Mouse (Mus musculus) heart, embryonic 14.5 days (tissue): ENCODE measurements around the gene Gm4792. TPM values are rescaled to one million over a fixed set of nuclear protein-coding genes. Genes with fewer than 3 reads are reported as not detected.

Experiments
- ATAC-seq: fragments of 200-750 bp; cut with Nextera tagmentation; 2 replicates; pipeline ENCODE4 v1.8.0; 2017; ENCODE audit warnings: low read depth, moderate TSS enrichment; ENCODE audit not compliant: insufficient number of reproducible peaks, insufficient read depth, low FRiP score
- H3K27ac ChIP-seq, 2 experiments: fragments of 200-500 bp in 1 of 2; fragments of 300-500 bp in 1 of 2; sonication (generic) in 1 of 2; replicated peaks in 1 of 2; 2 replicates each; pipeline ENCODE4 v1.5.1; 2012 to 2014; ENCODE audit warnings: low read depth in 2 of 2, low read length in 2 of 2, control low read depth in 1 of 2, mild to moderate bottlenecking in 1 of 2, mixed read lengths in 1 of 2; ENCODE audit not compliant: control insufficient read depth in 1 of 2, insufficient read depth in 1 of 2
- H3K27me3 ChIP-seq: fragments of 300-500 bp; sonication (generic); 2 replicates; pipeline ENCODE4 v1.6.1; 2014; ENCODE audit warnings: mild to moderate bottlenecking, low read length, control low read depth; ENCODE audit not compliant: control insufficient read depth, insufficient read depth
- H3K36me3 ChIP-seq: fragments of 300-500 bp; sonication (generic); 2 replicates; pipeline ENCODE4 v1.6.1; 2014; ENCODE audit warnings: mild to moderate bottlenecking, control low read depth, low read length, mixed read lengths; ENCODE audit not compliant: control insufficient read depth, insufficient read depth
- H3K4me1 ChIP-seq, 2 experiments: fragments of 200-500 bp in 1 of 2; fragments of 300-500 bp in 1 of 2; sonication (generic) in 1 of 2; 2 replicates each; pipeline ENCODE4 v1.6.1; 2012 to 2014; ENCODE audit warnings: low read length in 2 of 2, control low read depth in 1 of 2, mixed read lengths in 1 of 2; ENCODE audit not compliant: control insufficient read depth in 2 of 2, insufficient read depth in 2 of 2
- H3K4me2 ChIP-seq: fragments of 300-500 bp; sonication (generic); 2 replicates; pipeline ENCODE4 v1.6.1; 2014; ENCODE audit warnings: mild to moderate bottlenecking, low read length
- H3K4me3 ChIP-seq, 2 experiments: fragments of 200-500 bp in 1 of 2; fragments of 300-500 bp in 1 of 2; sonication (generic) in 1 of 2; 2 replicates each; pipeline ENCODE4 v1.5.1; 2012 to 2014; ENCODE audit warnings: low read length in 2 of 2, mild to moderate bottlenecking in 2 of 2, control low read depth in 1 of 2, low read depth in 1 of 2, moderate library complexity in 1 of 2; ENCODE audit not compliant: control insufficient read depth in 1 of 2, insufficient read depth in 1 of 2
- H3K9ac ChIP-seq: fragments of 300-500 bp; sonication (generic); 2 replicates; pipeline ENCODE4 v1.6.1; 2014; ENCODE audit warnings: mild to moderate bottlenecking, low read length
- H3K9me3 ChIP-seq: fragments of 300-500 bp; sonication (generic); 2 replicates; pipeline ENCODE4 v1.6.1; 2016; ENCODE audit warnings: low read length, control low read depth; ENCODE audit not compliant: control insufficient read depth
- whole genome bisulfite sequencing: fragments of 180-500 bp; shearing (Covaris S2); extraction: QIAGEN DNeasy Blood & Tissue Kit; methylation state at CpG from one replicate; pipeline ENCODE4 v1.1.7; 2014; 5-methylcytosine and 5-hydroxymethylcytosine counted together
- polyA plus RNA-seq: library from polyadenylated mRNA; unstranded; fragments of >200 nt; fragmentation: Nextera tagmentation; extraction: Ambion mirVana; gene quantifications from 2 replicates; pipeline ENCODE4 v1.2.1, GENCODE M21; 2014

Gm4792 gene
- polyA plus RNA-seq, 1 experiment from 2014 or later = not detected

DNA sequence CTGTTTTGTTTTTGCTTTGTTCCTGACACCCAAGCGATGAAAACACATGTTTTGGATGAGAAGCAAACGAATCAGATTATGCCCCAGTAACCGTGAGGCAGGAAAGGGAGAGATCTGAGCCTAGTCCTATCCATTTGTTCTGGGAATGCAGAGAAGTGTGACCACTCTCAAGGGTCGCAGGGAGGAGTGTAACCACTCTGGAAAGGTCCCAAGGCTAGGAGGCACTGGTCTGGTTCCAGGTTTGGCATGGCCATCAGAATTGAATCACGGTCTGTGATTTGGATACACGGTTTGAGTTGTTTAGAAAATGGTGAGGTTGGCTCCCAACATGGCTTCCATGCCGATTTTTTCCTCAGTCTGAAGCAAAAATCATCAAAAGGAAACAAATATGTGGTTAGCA, 43.8 kb upstream of the Gm4792 start:
- H3K9ac ChIP-seq = no peak overlapping the region
- H3K27me3 ChIP-seq = no peaks in the 10 kb centered on the region
- H3K4me2 ChIP-seq = no peak overlapping the region
- H3K4me3 ChIP-seq = no peak overlapping the region
- no peaks in the 10 kb centered on the region for H3K9me3 ChIP-seq
- H3K36me3 ChIP-seq = no peaks in the 10 kb centered on the region
- H3K27ac ChIP-seq = no peak overlapping the region
- ATAC-seq = no peak
- peaks cover 0 to 5% of the 10 kb centered on the region in 2 experiments; a peak in 2 of 4 replicates for H3K4me1 ChIP-seq
- WGBS = 71% methylated on average over 7 of the region's 7 CpGs

DNA sequence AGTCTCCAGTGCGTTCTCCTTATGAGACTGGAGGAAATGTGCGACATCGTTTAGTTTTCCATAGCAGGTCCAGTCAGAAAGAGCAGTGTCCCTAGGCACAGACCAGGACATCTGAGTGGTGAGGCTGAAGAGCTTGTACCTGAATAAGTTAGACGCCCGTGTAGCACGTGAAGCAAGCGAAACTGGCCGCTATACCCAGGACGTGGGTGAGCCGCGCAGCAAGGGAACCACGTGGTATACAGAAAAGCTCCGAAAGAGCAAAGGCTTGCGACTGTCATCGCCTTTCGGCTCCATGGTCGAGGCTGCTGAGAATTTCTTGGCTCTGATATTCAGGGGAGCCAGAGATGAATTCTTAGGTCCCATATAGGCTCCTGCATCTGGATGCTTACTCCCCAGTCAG, 43.0 kb upstream of the Gm4792 start:
- no peak for ATAC-seq
- H3K4me1 ChIP-seq = peaks cover 0 to 5% of the 10 kb centered on the region in 2 experiments; a peak in 2 of 4 replicates
- no peaks in the 10 kb centered on the region for H3K27me3 ChIP-seq
- H3K9ac ChIP-seq = no peak overlapping the region
- H3K27ac ChIP-seq = no peak overlapping the region
- no peaks in the 10 kb centered on the region for H3K36me3 ChIP-seq
- 44% methylated on average over 17 of the region's 17 CpGs for WGBS
- peak overlapping the region; percentile 36 for H3K4me2 ChIP-seq
- H3K9me3 ChIP-seq = no peaks in the 10 kb centered on the region
- H3K4me3 ChIP-seq = peak overlapping the region in 1 of 2 experiments; percentile 12; a peak in 1 of 4 replicates

DNA sequence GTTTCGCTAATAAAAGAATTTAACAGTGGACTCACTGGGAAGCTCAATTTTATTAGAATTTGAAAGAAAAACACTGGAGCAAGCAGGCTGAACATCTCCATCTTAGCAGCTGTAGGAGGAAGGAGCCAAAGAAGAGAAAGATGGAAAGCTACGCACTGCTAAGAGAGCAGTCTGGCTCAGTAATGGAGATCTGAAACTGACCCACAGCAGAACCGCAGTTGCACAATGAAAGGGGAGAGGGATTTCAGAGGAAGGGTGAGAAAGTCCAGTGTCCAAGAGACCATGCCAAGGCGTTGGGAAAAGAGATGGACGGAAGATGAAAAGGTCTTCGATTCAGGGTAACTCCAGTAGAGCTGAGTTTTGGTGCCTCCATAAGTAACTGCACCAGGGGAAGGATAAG, 37.6 kb upstream of the Gm4792 start:
- H3K27me3 ChIP-seq = no peaks in the 10 kb centered on the region
- no peak overlapping the region for H3K4me3 ChIP-seq
- H3K9me3 ChIP-seq = no peaks in the 10 kb centered on the region
- peaks cover 0 to 8% of the 10 kb centered on the region in 2 experiments; a peak in 1 of 4 replicates for H3K4me1 ChIP-seq
- no peak for ATAC-seq
- H3K4me2 ChIP-seq = no peak overlapping the region
- no peak overlapping the region for H3K9ac ChIP-seq
- 91% methylated on average over 6 of the region's 6 CpGs for WGBS
- no peaks in the 10 kb centered on the region for H3K36me3 ChIP-seq
- H3K27ac ChIP-seq = no peak overlapping the region

DNA sequence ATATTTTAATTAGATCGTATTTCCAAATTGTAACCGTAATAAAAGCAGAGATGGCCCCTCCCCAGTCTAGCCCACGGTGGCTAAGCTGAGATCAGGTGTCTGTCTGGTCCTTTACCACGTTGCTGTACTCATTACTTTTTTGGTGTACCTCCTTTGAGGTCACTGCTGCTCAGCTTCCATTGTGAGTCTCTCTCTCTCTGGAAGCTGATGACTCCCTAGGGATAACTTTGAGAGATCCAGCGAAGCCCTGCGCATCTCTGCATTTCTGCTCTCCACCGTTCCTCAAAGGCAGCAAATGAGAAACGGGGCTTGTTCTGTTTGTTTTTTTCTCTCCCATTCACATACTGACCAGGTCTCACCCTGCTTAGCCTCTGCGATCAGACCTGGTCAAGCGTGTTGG, 36.5 kb upstream of the Gm4792 start:
- Histone ChIP-seq H3K9ac (no peak overlapping the region), H3K36me3 (no peaks in the 10 kb centered on the region), H3K27me3 (no peaks in the 10 kb centered on the region), H3K4me3 (no peak overlapping the region), H3K27ac (no peak overlapping the region), H3K4me2 (no peak overlapping the region), H3K4me1 (peaks cover 6 to 15% of the 10 kb centered on the region in 2 experiments), H3K9me3 (no peaks in the 10 kb centered on the region)
- ATAC-seq = no peak
- WGBS = 69% methylated on average over 10 of the region's 10 CpGs

DNA sequence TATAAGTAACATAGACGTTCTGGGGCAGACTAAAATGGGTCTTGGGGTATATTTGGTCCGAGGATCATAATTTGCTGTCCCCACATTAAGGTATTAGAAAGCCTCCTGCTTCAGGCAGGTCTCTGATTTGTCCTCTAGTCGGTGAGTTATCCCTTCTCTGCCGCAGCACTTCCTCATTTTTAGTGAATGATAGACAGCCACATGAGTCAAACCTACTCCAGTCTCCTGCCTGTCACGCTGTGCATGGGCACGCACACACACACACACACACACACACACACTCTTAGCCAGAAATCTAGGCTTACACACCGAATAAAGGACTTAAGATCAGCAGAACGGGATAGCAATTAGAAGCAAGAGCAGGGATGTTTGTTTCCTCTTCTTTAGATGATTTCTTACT, 34.8 kb upstream of the Gm4792 start:
- Histone ChIP-seq H3K4me1 (peaks cover 13 to 23% of the 10 kb centered on the region in 2 experiments), H3K27me3 (no peaks in the 10 kb centered on the region), H3K4me3 (no peak overlapping the region), H3K27ac (no peak overlapping the region), H3K4me2 (no peak overlapping the region), H3K36me3 (no peaks in the 10 kb centered on the region), H3K9me3 (no peaks in the 10 kb centered on the region), H3K9ac (no peak overlapping the region)
- WGBS = 74% methylated on average over 8 of the region's 8 CpGs
- no peak for ATAC-seq

DNA sequence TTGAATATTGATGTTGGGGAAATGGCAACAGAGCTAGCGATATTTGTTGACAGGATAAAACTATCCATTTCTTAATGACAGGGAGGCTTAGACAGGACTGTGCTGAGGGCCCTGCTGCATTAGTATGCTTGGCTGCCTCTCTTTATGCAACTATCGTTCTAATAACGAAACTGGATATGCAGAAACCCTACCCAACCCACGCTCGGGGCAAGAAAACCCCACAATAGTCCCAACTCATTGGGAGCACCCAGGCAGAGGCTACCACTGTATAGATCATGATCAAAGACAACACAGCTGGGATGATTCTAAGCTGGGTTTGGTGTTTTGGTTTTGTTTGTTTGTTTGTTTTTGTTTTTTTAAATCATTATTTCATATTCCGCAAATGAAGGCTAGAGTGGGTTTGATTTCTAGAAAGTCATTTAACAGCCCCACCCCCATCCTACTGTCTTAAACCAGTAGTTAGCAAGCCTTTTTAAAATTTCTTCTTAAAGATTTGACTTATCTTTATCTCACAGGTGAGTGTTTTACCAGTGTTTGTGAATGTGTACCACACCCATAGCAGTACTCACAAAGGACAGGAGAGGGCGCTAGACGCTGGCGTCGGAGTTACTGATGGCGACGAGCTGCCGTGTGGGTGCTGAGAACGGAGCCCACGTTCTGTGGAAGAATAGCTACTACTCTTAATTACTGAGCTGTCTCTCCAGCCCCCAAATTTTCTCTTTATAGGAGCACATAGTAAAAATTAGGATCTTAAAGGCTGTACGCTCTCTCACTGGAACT, 34.0 kb upstream of the Gm4792 start:
- H3K4me3 ChIP-seq = no peak overlapping the region
- no peak overlapping the region for H3K4me2 ChIP-seq
- WGBS = 80% methylated on average over 16 of the region's 16 CpGs
- no peak overlapping the region for H3K9ac ChIP-seq
- no peaks in the 10 kb centered on the region for H3K9me3 ChIP-seq
- H3K27me3 ChIP-seq = no peaks in the 10 kb centered on the region
- H3K36me3 ChIP-seq = no peaks in the 10 kb centered on the region
- H3K27ac ChIP-seq = no peak overlapping the region
- ATAC-seq = no peak
- H3K4me1 ChIP-seq = peaks cover 13 to 23% of the 10 kb centered on the region in 2 experiments

DNA sequence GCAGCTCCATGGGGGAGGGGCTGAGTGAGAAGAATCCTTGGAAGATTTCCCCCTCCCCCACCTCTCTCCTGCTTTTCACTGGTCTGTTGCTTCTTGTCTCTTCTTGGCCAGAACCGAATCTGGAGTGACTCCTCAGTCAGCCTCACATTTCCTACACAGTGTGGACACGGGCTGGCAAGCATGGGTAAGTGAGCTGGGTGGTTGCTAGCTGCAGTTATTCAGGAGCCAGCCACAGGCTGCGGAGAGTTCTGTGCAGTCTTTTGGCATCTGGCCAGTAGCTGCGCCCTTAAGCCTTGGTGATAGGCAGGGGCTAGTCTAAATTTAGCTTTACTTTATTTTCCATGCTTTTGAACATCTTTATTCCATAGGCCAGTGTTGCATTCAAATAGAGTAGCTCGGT, 31.5 kb upstream of the Gm4792 start:
- H3K9ac ChIP-seq = no peak overlapping the region
- H3K4me3 ChIP-seq = peak overlapping the region in 1 of 2 experiments; percentile 3; a peak in 1 of 4 replicates
- peaks cover 14 to 21% of the 10 kb centered on the region in 2 experiments for H3K4me1 ChIP-seq
- H3K27ac ChIP-seq = peak overlapping the region; percentile 67 to 68
- WGBS = 5% methylated on average over 5 of the region's 5 CpGs
- no peaks in the 10 kb centered on the region for H3K27me3 ChIP-seq
- no peaks in the 10 kb centered on the region for H3K36me3 ChIP-seq
- peak; percentile 80 for ATAC-seq
- peak overlapping the region; percentile 46 for H3K4me2 ChIP-seq
- peaks cover 4% of the 10 kb centered on the region for H3K9me3 ChIP-seq

DNA sequence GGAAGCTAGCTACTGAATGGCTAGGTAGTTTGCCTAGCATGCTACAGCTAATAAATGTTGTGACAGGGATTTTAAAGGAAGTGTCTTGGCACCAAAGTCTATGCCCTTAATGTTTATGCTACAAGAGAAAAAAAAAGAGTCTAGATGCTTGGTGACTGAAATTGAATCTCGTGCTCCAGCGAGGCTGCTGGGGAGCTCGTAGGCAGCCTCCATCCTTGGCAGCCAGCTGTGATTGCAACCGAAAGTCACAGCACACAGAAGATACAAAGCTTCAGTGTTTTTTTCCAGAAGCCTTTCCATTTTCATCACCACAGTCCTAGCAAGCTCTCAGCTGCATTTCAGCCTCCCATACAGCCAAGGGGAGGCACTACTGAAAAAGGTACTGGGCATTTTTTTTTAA, 20.1 kb upstream of the Gm4792 start:
- 62% methylated on average over 4 of the region's 4 CpGs for WGBS
- Histone ChIP-seq H3K9ac (no peak overlapping the region), H3K4me1 (no peaks in the 10 kb centered on the region), H3K4me3 (no peak overlapping the region), H3K36me3 (no peaks in the 10 kb centered on the region), H3K27ac (no peak overlapping the region), H3K4me2 (no peak overlapping the region), H3K9me3 (no peaks in the 10 kb centered on the region), H3K27me3 (no peaks in the 10 kb centered on the region)
- ATAC-seq = no peak
